Mouse (Mus musculus) mesoderm, embryonic 11.5 days (tissue): Measurements from ENCODE around the gene Pcnp.
A peak's percentile ranks its signal among the peaks of the same experiment; 100 is the strongest.

Source experiments
- DNase-seq: peaks from one replicate; pipeline ENCODE4 v3.0.0-alpha.2; 2012; ENCODE audit warnings: low read depth, low spot score

Gene Pcnp

DNA sequence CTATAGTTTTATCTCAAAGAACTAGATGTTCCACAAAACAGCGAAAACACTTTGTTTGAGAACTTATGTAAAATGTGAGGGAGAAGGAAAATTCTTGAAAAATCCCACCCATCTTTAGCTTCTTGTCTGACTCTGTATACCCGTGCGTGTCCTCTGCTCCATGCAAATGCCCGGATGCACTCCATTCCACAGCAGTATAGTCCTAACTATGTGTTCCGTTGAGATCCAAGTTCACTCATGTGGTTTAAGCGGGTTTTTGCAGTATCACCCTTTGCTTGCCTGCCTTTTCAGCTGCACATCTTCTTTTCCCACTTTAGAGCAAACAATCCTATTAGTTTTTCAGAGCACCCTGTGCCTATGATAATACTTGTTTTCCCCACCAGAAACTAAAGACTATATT is 7.0 kb upstream of the Pcnp start:
- no peak for DNase-seq

DNA sequence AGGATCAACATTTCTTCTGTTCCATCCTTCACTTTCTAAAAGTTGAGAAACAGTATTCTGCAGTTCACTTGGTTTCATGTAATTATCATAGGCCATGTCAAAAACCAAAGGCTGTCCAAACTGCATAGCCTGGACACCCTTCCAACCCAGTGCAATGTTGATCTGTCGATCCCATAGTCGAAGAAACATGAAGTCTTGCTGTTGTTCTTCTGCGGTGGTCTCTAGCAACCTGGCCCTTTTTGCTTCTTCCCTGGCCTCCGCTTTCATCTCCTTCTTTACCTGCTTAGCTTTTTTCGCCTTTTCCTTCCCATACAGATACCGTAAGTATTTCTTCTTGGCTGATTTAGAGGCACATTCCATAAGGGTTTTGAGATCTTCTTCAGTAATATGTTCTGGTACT is 5.0 kb upstream of the Pcnp start:
- DNase-seq = no peak

DNA sequence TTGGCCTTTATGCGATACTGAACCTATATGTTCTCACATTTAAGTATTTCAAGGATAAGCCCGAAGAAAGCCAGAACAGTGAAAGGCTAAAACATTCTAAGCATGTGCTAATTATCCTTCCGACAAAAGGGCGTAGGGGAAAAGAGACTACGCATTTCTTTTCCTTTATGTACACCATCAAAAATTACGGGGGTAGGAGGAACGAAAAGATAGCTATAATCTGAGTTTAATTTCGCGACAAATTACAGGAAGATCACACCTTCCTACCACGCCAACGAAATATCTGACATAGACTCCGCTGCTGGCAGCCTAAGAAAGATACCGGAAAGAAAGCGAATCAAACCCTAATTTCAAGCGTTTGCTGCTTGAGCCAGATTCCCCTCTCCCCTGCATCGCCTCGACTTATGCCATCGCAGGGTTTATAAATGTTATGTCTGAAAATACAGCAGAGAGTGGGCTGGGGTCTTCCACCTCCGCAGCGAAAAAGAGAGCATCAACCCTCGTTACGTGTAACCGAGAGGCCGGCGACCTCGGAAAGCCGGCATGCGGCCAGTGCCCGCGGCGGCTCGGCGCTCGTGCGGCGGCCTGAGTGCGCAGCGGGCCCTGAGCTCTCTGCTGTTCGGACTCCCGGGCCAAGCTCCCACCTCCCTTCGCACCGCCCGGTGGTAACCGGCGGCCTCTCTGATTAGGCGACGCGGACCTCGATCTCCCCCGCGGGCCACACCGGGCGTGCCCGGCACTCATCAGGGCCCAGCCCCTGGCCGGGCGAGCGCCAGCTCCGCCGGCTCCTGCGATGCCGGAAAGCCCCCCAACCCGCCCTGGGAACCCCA is 602 bp downstream of the Pcnp start:
- no peak for DNase-seq

DNA sequence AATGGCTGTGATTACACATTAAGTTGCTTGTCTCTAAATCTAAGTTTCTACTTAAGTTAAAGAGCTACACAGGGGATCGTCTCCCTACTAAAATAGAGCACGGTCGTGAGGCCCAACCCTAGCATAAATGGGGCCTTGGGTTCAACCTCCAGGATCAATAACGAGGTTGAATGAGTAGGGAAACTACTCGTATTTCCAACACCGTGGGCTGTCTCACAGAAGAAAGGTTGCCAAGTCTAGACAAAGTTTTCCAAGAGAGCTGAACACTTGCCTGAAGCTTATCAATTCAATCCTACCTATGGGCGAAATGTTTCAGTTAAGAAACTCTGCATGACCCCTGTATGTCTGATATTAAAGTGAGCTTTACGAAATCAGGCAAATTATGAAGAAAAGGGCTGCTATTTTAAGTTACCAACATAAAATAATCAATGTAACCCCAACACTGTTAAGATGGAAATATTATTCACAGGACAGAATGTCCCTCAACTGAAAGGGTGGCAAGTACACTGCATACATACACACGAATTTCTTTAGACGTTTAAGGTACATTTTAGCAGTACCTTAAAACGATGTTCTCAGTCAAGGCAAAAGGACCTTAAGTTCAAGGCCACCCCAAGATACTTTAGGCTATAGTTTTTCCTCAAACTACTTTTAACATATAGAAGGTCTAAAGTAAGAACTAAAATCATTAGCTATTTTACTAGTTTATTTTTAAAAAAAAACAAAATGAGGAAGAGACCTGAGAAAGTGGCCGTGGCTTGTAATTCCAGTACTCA is 1.5 kb downstream of the Pcnp start:
- no peak for DNase-seq

DNA sequence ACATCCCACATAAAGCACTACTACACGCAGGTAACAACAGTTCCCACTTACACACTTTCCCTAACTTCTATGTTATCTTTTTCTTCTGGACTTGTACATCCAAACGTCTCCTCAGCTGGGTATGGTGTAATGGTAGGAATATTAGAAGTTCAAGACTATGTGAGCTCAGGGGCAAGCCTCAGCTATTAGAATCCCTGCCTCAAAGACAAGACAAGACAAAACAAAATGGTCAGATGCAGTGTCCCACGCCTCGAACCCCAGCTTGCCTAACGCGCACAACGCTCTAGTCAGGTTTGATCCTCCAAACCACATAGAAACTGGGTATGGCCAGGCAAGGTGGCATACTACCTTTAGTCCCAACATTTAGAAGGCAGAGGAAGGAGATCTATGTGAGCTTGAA is 9.9 kb downstream of the Pcnp start:
- DNase-seq = no peak

DNA sequence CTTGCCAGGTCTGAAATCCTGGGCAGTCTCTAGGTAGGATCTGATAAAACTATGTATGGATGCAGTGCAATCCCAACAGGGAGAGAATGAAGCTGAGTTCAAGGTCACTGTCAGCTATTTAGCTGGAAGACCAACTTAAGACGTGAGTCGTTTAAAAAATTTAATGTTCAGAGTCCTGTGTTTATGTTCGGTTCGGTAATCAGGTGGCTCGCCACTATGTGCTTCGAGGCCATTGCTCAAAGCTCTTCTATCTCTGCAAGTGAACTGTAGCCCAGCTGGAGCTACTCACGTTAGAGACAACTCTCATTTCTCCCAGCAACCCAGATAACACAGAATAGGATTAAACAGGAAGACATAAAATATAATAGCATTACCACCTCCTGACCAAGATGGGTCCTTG is 15.5 kb downstream of the Pcnp start:
- DNase-seq = no peak

DNA sequence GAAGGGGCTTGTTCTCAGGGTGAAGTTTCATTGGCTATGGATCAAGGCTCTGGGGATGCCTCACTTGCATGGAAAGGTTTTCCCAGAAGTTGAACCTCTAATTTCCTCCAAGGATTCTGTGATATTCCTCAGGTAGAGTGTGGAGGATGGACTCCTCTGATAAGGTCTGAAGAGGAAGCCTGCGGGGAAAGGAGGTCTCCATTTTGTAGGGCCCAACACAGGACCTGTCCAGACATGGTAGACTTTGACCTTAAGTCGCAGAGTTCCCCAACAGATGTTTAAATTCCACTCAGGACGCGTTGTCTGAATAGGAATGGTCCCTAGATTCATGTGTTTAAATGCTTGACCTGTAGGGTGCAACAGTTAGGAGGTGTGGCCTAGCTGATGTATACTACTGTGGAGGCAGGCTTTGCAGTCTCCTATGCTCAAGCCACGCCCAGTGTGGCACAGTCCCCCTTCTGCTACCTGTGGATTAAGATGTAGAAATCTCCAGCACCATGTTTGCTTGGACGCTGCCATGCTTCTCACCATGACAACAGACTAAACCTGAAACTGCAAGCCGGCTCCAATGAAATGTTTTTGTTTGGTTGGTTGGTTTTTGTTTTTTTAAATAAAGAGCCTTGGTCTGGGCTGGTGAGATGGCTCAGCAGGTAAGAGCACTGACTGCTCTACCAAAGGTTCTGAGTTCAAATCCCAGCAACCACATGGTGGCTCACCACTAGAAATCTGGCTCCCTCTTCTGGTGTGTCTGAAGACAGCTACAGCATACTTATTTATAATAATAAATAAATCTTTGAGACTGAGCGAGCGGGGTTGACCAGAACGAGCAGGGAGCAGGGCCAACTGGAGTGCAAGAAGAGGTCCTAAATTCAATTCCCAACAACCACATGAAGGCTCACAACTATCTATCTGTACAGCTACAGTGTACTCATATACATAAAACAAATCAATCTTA is 16.5 kb downstream of the Pcnp start:
- DNase-seq = no peak

DNA sequence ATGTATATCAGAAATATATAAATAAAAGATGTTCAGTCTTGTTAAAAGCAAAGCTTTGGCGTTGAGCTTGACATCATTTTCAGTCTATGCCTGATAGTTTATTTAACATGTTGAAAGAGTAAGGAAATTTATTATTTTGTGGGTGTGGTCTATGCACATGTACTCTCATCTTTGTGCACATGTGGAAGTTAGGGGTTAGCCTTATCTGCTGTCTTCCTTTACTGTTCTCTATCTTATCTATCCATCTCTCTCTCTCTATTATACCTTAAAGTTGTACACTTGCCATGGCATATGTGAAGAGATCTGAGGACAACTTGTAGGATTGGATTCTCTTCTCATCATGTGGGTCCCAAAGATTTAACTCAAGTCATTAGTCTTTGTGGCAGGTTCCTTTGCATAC is 20.7 kb downstream of the Pcnp start:
- DNase-seq = no peak

DNA sequence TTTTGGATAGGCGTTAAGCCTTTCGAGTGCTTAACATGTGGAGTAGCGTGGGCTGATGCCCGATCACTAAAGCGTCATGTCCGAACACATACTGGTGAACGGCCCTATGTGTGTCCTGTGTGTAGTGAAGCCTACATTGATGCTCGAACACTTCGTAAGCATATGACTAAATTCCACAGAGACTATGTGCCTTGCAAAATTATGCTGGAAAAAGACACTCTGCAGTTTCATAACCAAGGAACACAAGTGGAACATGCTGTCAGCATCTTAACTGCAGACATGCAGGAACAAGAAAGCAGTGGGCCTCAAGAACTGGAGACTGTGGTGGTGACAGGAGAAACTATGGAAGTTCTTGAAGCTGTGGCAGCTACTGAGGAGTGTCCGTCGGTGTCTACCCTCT is 22.7 kb downstream of the Pcnp start:
- DNase-seq = no peak

DNA sequence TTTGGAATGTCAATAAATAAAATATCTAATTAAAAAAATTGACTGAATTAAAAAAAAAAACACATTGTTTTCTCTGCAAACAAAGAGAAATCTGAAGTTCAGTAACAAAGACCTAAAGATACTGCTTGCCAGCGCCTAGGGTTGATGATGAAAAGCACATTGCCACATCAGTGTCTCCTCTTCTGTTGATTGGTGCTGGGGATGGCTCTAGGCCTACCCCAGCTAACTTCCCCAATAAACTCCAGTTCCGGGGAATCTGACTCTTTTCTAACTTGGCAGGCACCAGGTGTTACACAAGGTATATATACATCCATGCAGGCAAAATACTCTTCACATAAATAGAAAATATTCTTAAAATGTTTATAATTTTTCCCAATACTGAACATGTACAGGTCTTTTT is 35.3 kb downstream of the Pcnp start:
- no peak for DNase-seq

DNA sequence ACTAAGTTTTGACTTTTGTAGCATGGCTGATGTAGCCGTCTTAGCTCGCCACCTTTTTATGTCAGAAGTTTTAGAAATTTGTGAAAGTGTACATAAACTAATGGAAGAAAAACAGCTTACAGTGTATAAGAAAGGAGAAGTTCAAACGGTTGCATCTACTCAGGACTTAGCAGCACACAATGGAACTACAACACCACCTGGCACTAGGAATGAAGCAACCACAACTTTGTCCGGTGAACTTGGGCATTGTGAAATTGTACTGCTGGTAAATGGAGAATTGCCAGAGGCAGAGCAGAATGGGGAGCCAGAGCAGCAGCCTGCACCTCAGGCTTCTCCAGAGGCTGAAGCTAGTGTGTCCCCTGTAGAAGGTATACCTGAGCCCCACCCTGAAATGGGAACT is 39.2 kb downstream of the Pcnp start:
- DNase-seq = no peak

DNA sequence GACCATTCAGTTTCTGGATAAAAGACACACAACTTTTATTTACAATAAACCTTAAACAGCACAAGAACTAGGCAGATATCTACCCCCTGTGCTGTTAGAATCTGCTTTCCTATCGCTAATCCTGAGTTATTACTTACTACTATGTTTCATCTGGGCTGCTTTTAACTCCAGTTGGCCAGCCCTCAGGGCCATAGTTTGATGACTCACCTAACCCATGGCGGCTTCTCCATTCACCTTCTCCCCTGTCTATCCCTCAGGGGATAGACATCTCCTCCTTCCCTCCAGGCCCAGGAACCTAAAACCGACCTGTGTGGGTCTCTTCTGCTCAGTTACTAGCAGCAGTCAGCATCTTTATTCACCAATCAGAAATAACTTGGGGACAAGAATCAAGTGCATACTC is 43.5 kb downstream of the Pcnp start:
- DNase-seq = no peak

DNA sequence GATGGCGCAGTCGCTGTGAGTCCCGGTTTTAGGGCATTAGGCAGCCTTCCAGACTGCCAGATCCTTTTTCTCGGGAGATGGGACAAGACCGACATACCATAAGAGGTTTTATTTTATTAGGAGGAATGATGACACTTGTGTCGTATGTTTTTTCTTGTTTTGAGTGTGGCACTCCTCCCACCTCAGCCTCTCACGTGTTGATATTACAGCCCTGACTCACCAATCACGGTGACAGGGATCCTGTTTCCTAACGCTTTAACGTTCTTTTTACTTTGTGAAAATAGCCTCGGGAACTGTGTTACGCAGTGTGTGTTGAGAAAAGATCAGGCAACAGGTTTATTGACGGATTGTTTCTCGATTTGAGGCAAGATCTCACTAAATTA is 54.6 kb downstream of the Pcnp start:
- peak; percentile 28 for DNase-seq

DNA sequence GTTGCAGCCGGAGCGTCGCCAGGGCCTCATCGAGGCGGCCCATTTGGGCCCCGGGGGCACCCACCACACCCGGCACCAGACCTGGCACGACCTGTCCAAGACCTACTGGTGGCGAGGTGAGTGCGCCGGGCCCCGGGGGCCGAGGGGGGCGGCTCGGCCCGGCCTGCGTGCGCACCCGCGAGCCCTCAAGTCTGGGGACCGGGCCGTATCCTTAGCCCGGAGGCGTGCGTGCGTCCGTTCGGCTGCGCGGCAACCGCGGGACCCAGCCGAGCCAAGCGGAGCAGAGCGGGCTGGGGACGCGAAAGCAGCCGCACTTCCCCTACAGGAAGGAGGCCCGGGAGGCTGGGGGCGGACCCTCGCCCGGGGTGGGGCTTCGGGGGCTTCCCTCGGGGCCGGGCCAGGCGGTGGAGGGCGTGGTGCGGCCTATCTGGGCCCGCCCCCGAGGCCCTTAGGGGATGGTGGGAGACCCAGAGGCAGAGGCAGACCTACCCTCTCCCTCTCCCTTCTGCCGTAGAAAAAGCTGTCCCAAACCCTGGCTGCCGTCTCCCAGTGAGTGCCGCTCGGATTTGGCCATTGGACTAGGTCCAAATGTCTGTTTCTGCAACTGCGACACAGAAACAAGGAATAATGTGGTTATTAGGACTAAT is 55.2 kb downstream of the Pcnp start:
- DNase-seq = peak; percentile 83

DNA sequence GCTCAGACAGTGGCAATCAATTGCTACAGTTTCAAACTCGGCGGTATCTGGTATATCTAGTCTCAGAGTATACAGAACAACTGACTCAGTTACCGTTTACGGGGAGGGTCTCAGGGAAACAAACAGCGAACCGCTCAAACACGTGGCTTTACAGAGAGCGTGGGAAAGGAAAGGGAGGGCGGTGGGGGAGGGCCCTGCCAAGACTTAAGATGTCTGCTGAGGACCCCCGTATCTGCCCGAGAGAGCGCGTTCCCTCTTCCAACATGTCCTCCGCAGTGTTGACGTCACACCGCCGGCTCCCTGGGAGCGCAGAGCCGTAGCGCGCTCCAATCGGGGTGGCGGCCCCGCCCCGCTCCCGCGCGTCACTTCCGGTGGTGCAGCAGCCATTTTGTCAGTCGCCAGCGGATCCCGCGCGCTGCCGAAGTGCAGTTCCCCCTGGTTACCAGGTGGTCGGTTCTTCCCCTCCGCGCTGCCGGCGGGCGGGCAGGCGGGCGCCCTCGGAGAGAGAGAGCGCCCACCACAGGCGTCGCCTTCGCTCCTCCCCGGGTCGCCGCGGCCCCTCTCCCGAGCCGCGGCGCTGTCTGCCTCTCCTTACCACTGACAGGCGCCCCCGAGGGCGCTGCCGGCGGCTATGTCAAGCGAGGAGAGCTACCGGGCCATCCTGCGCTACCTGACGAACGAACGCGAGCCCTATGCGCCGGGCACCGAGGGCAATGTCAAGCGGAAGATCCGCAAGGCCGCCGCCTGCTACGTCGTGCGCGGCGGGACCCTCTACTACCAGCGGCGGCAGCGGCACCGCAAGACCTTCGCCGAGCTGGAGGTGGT is 55.9 kb downstream of the Pcnp start, which contains the start of gene Zbtb11:
Zbtb11 (plus strand) TSS at position 453 of the 825 bp plus-strand sequence.
- peak; percentile 100 for DNase-seq

DNA sequence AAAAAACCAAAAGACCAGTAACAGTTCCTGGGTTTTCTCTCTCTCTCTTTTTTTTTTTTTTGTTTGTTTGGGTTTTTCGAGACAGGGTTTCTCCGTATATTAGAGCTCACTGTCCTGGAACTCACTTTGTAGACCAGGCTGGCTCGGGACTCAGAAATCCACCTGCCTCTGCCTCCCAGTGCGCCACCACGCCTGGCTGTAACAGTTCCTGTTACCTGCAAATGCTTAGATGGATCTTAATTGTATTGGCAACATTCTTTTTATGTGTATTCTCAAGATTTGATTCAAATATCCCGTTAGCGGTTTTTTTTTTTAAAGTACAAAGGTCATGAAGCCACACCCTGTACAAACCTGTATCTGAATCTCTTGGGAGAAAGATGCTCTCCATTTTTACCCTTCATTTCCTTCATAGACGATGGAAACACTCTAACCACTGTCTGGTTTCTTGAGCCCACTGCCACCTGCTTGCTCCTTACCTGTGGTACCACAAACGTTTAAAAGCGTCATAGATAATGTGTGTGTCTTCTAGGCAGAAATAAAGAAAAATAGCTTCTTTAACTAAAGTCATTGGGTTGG is 56.8 kb downstream of the Pcnp start:
- DNase-seq = no peak

DNA sequence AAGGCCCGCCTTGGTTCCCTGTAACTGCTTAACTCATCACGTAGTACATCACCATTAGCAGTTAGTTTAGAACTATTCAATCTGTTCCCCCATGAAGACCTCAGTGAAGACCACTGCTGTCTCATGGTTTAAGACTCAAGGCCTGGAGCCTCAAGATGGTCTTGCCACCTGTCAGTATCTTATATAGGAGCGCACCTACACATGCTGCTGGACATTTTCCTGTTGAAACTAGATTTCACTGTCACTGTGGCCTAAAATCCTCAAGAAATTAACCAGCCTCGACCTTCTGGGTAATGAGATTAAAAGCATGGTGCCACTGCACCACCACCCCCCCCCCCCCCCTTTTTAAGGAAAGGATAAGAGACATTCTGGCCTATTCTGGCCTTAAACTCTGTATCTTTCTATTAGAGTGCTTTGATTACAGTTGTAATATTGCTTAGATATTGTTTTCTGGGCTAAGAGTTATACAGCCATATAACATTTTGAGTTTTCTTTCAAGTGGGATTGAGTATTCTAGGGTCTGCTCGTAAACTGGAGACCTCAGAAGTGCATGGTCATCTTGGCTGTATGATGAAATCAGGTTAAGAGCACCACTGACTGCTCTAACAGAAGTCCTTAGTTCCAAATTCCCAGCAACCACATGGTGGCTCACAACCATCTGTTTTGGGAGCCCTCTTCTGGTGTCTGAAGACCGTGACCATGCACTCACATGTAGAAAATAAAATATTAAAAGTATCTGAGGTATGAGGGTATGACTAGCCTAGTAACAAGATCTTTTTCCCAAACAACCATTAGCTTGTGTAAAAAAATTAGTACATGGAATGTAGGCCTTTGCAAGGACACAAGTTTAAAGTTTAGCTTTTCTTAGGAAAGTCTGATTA is 57.6 kb downstream of the Pcnp start:
- DNase-seq = no peak

DNA sequence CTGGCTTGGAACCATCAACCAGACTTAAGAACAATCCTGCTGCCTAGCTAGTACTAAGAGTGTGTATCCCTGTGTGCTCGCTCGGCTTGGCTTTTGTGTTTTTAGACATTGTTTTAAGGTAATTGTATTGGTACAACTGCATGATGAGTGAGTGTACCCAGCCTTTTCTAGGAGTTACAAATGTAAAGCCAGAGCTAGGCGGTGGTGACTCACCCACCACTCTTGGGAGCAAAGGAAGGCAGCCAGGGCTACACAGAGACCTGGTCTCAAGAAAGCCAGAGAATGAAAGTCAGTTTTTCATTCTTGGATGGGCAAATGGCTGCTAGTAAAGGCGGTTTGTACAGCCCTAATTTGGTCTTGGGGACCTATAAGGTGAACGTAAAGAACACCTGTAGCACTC is 59.1 kb downstream of the Pcnp start:
- no peak for DNase-seq

DNA sequence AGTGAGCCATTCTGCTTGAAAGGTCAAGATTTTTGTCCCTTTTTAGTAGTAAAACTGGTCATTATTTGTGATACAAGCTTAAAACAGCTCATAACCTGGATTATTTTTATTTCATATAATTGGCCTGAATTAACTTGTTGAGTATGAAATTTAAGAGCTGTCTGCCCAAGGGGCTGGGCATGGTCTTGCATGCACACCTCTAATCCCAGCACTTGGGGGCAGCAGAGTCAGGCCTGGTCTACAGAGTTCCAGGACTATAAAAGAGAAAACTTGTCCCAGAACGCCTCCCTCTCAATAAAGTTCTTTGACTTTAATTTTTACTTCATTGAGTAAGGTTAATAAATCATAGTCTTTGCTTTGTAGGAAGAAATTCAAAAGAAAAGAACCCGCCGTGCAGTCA is 60.4 kb downstream of the Pcnp start:
- DNase-seq = peak; percentile 59
